Mouse (Mus musculus) forebrain, embryonic 12.5 days (tissue): ENCODE data around the gene Lemd2. TPM values are rescaled to one million over a fixed set of nuclear protein-coding genes. Genes with fewer than 3 reads are reported as not detected.
"Not testable (repeated sequence)": the region's sequence is repeated elsewhere in the genome, so short reads cannot be mapped to it uniquely, and the experiment has no call there.

Source experiments
- ATAC-seq: fragments of 200-750 bp; cut with Nextera tagmentation; 2 replicates; pipeline ENCODE4 v1.8.0; 2017; ENCODE audit warnings: moderate TSS enrichment; ENCODE audit not compliant: low FRiP score
- H3K27ac ChIP-seq: fragments of 300-500 bp; sonication (generic); 2 replicates; pipeline ENCODE4 v1.5.1; 2016; ENCODE audit warnings: mild to moderate bottlenecking
- H3K27me3 ChIP-seq: fragments of 300-500 bp; sonication (generic); 2 replicates; pipeline ENCODE4 v1.6.1; 2016; ENCODE audit warnings: mild to moderate bottlenecking
- H3K36me3 ChIP-seq: fragments of 300-500 bp; sonication (generic); replicated peaks from 2 replicates; pipeline ENCODE4 v1.6.1; 2016; ENCODE audit warnings: mild to moderate bottlenecking
- H3K4me1 ChIP-seq: fragments of 300-500 bp; sonication (generic); 2 replicates; pipeline ENCODE4 v1.6.1; 2016
- H3K4me2 ChIP-seq: fragments of 300-500 bp; sonication (generic); 2 replicates; pipeline ENCODE4 v1.6.1; 2016; ENCODE audit warnings: mild to moderate bottlenecking, moderate library complexity
- H3K4me3 ChIP-seq: fragments of 300-500 bp; sonication (generic); replicated peaks from 2 replicates; pipeline ENCODE4 v1.5.1; 2016; ENCODE audit warnings: mild to moderate bottlenecking
- H3K9ac ChIP-seq: fragments of 300-500 bp; sonication (generic); 2 replicates; pipeline ENCODE4 v1.6.1; 2016; ENCODE audit warnings: mild to moderate bottlenecking
- H3K9me3 ChIP-seq: fragments of 300-500 bp; sonication (generic); 2 replicates; pipeline ENCODE4 v1.6.1; 2016
- WGBS: fragments of 180-500 bp; shearing (Covaris S2); methylation state at CpG from one replicate; pipeline ENCODE4 v1.1.7; 2016; 5-methylcytosine and 5-hydroxymethylcytosine counted together
- polyA plus RNA-seq: library from polyadenylated mRNA; unstranded; fragments of >200 nt; fragmentation: Nextera tagmentation; extraction: Ambion mirVana; gene quantifications from 2 replicates; pipeline ENCODE4 v1.2.1, GENCODE M21; 2016

Lemd2 gene
- polyA plus RNA-seq, 1 experiment from 2014 or later: 30.8 TPM

DNA sequence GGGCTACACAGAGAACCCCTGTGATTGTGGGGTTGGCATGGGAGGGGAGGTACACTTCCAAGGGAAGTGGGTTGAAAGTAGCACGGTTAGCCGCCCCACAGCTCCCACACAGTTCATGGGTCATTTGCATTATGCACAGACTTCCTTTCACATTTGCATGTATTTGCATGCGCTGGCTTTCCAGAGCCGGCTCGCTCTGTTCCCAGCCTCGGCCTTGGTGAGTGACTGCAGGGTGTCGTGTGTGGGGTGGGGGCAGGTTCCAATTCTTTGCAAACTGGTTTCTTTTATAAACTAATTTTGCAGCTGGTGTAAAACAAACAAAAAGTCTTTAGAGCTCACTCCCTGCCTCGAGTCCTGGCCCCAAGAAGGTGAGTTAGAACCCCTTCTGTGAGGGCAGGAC lies 34.4 kb upstream of the Lemd2 start:
- Histone ChIP-seq H3K9me3 (no peaks in the 10 kb centered on the region), H3K9ac (no peak overlapping the region), H3K27ac (0 out of 2 replicates have a peak overlapping the region, but pooled peaks have one; percentile 46), H3K4me3 (no peak overlapping the region), H3K4me2 (no peak overlapping the region), H3K36me3 (no peaks in the 10 kb centered on the region), H3K27me3 (0 out of 2 replicates have a peak, but pooled peaks cover 4% of the 10 kb centered on the region), H3K4me1 (peaks cover 35% of the 10 kb centered on the region)
- ATAC-seq: no peak
- WGBS: 39% methylated on average over 8 of the region's 8 CpGs

DNA sequence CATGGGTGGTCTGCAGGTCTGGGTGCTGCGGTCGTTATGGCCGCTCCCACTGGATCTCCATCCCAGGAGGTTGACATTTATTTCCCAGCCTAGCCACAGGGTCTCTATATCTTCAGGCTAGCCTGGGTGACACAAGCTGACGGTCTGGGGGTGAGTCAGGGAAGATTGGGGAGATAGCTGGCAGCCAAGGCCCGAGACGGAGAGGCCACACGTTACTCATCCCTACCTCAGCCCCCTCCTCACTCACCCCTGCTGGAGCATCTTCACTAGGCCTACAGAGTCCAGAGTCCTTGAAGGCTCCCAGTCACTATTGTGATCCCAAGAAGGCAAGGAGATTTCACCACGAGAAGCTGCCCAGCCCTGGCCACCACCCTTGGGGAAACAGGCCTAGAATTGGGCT lies 33.5 kb upstream of the Lemd2 start:
- Histone ChIP-seq H3K4me1 (peaks cover 33% of the 10 kb centered on the region), H3K9ac (no peak overlapping the region), H3K4me3 (no peak overlapping the region), H3K4me2 (no peak overlapping the region), H3K27me3 (peaks cover 2% of the 10 kb centered on the region; the same call in 1 of the 2 replicates), H3K9me3 (no peaks in the 10 kb centered on the region), H3K36me3 (no peaks in the 10 kb centered on the region), H3K27ac (no peak overlapping the region)
- WGBS: 83% methylated on average over 8 of the region's 8 CpGs
- no peak for ATAC-seq

DNA sequence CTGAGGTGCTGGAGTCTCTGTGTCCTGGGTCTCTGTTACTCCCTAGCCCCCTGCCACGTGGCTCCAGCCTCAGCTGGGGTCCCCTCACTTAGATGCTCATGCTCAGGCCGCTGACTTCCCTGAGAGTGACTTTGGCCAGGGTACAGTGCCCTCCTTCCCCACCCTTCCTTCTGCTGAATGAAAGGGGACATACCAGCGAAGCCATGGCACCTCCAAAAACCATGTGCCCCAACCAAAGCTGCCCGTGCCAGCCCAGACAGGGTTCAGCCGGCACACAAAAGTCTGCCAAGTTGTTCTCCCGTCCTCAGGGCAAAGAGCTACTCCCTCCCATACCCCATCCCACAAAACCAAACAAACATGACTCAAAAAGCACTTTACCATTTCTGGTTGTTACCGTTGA lies 29.0 kb upstream of the Lemd2 start:
- Histone ChIP-seq H3K4me1 (peaks cover 21% of the 10 kb centered on the region), H3K9me3 (no peaks in the 10 kb centered on the region), H3K36me3 (no peaks in the 10 kb centered on the region), H3K9ac (no peak overlapping the region), H3K4me2 (no peak overlapping the region), H3K4me3 (no peak overlapping the region), H3K27me3 (peaks cover 14% of the 10 kb centered on the region), H3K27ac (no peak overlapping the region)
- WGBS: 82% methylated on average over 7 of the region's 7 CpGs
- ATAC-seq: no peak

DNA sequence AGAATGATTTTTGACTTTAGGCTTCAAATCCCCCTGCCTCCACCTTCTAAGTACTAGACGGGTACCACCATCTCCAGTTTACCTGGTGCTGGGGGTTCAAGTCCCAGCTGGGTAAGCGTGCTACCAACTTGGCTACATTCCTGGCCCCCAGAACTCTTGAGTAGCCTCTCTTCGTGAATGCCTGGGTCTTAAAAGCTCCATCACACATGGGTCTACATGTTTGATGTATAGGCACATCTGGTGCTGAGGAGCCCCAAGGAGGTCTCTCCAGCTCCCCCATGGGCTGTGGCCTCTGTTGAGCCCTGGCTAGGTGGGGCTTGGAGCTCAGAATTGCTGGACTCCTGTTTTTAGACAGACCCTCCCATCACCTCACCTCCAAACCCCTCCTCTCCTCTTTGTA lies 27.9 kb upstream of the Lemd2 start:
- peaks cover 32% of the 10 kb centered on the region for H3K4me1 ChIP-seq
- no peak overlapping the region for H3K27ac ChIP-seq
- no peak overlapping the region for H3K4me2 ChIP-seq
- peaks cover 14% of the 10 kb centered on the region for H3K27me3 ChIP-seq
- no peak overlapping the region for H3K4me3 ChIP-seq
- no peak for ATAC-seq
- H3K9me3 ChIP-seq: no peaks in the 10 kb centered on the region
- no peak overlapping the region for H3K9ac ChIP-seq
- WGBS: 84% methylated on average over 3 of the region's 3 CpGs
- H3K36me3 ChIP-seq: no peaks in the 10 kb centered on the region

DNA sequence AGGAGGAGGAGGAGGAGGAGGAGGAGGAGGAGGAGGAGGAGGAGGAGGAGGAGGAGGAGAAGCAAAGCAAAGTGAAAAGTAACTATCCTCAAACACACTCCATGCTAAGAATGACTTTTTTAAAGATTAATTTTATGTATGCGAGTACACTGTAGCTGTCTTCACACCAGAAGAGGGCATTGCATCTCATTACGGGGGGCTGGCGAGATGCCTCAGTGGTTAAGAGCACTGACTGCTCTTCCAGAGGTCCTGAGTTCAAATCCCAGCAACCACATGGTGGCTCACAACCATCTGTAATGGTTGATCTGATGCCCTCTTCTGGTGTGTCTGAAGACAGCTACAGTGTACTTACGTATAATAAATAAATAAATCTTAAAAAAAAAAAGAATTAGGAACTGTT lies 27.3 kb upstream of the Lemd2 start:
- H3K4me2 ChIP-seq, H3K9ac ChIP-seq, H3K27ac ChIP-seq, H3K36me3 ChIP-seq, H3K4me3 ChIP-seq, ATAC-seq, H3K9me3 ChIP-seq: not testable (repeated sequence)
- WGBS: 92% methylated on average over 4 of the region's 4 CpGs
- Histone ChIP-seq H3K4me1 (peaks cover 37% of the 10 kb centered on the region), H3K27me3 (peaks cover 14% of the 10 kb centered on the region)

DNA sequence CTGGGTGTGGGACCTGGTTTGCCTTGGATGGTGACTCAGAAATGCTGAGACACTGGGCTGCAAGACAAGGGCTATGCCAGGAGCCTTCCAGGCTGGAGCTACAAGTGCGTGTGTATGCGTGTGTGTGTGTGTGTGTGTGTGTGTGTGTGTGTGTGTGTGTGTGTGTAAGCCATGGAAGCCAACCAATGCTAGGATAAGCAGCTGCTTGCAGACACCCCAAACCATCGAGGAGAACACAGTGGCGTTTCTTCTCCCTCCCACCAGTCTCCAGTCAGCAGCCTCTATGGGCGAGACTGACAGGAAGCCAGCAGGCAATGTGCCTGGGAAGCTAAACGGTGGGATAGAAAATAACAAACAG lies 26.9 kb upstream of the Lemd2 start:
- H3K4me1 ChIP-seq: peaks cover 39% of the 10 kb centered on the region
- no peak overlapping the region for H3K27ac ChIP-seq
- H3K4me3 ChIP-seq: no peak overlapping the region
- no peaks in the 10 kb centered on the region for H3K9me3 ChIP-seq
- H3K9ac ChIP-seq: no peak overlapping the region
- no peak for ATAC-seq
- peaks cover 14% of the 10 kb centered on the region for H3K27me3 ChIP-seq
- no peaks in the 10 kb centered on the region for H3K36me3 ChIP-seq
- WGBS: 73% methylated on average over 6 of the region's 6 CpGs
- no peak overlapping the region for H3K4me2 ChIP-seq

DNA sequence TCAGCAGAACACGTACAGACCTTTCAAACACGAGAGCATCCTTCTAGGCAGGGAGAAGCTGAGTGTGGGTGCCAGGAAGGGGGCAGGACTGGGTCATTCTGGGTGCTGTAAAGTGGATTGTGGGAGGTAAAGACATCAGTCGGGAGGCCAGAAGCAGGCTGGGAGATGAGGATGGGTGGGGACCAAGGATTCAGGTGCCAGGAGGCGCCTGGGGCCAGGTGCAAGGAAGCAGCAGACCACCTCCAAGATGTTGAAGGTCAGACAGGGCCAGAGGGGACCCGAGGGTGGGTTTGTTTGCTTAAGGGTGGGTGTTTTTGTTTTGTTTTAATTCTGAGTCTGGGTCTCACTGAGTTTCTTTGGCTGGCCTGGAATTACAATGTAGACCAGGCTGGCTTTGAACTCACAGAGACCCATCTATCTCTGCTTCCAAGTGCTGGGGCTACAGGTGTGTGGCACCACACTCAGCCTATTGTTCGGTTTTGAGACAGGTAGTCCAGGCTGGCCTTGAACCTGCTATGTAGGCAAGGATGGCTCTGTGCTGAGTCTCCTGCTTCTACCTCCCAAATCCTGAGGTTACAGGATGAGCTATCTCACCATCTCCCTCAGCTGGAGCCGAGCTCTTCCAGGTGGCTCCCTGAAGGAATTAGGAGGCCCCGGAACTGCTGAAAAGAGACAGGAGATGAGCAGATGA lies 26.3 kb upstream of the Lemd2 start:
- no peaks in the 10 kb centered on the region for H3K9me3 ChIP-seq
- peaks cover 14% of the 10 kb centered on the region for H3K27me3 ChIP-seq
- H3K4me1 ChIP-seq: peaks cover 44% of the 10 kb centered on the region
- no peak overlapping the region for H3K4me2 ChIP-seq
- no peak overlapping the region for H3K4me3 ChIP-seq
- H3K36me3 ChIP-seq: no peaks in the 10 kb centered on the region
- ATAC-seq: no peak
- WGBS: 53% methylated on average over 8 of the region's 8 CpGs
- H3K9ac ChIP-seq: no peak overlapping the region
- no peak overlapping the region for H3K27ac ChIP-seq

DNA sequence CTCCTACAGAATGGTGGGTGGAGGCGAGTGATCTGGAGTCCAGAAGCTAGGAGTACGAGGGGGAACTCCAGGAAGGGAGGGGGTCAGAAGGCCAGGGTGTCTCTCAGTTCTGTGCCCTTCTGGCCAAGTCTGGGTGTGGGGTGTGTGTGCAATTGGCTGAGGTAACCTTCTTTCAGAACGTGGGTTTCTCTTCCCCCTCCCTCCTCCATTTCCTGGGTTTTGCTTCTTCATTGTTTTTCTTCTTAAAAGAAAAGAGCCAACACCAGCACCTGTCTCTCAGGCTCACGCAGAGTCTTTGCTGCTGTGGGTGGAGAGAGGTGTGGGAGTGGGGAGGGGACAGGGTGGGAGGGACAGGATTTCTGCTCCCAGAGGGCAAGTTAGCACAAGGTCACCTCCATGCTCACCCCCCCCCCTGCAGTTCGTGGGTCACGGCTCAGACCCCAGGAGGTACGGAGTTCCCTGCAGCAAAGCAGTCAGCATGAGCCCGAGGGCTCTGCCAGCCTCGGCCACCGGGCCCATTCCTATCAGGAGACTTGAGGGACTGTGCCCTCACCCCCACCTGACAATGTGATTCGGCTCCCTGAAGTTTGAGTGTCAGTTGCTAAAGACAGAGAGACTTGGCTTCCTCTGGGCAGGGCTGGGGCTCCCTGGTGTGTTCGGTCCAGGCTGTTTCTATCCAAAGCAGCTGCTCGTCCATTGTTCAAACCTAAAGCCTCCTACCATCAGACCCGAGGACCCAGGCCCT lies 25.6 kb upstream of the Lemd2 start:
- Histone ChIP-seq H3K27me3 (peaks cover 14% of the 10 kb centered on the region), H3K4me1 (peaks cover 49% of the 10 kb centered on the region), H3K9me3 (no peaks in the 10 kb centered on the region), H3K27ac (no peak overlapping the region), H3K36me3 (no peaks in the 10 kb centered on the region), H3K4me2 (no peak overlapping the region), H3K4me3 (no peak overlapping the region), H3K9ac (no peak overlapping the region)
- no peak for ATAC-seq
- 18% methylated on average over 14 of the region's 14 CpGs for WGBS

DNA sequence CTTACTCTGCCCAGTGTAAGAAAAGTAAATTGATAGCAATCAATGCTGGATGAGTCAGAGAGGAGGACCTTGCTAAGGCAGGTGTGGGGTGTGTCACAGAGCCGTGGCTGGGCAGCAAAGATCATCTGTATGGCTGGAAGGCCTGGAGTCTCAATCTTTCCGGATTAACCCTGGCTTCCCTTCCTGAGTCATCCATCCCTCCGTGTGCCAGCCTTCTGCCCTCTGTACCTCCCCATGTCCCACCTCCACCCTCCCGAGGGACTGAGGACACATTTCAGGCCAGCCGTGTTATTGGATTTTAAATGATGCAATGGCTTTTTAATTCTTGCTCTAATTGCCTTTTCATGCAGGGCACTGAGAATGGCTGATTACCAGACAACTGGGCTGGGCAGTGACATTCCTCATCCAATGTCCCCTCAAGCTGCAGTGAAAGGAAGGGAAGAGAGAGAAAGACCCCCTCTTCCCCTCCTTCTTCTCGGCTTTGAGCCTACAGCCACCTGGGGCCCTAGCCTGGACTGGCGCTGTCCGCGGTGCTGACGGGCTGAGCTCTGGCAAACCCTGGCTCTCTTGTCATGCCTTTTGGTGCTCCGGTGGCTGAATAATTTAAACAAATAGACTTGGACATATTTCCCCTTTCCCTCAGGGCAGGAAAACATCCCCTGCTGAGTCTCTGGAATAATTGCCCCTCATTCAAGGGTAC lies 24.1 kb upstream of the Lemd2 start:
- 0 out of 2 replicates have a peak overlapping the region, but pooled peaks have one; percentile 1 for H3K27ac ChIP-seq
- peak; percentile 58; the same call in 1 of the 2 replicates for ATAC-seq
- H3K4me1 ChIP-seq: peaks cover 61% of the 10 kb centered on the region
- H3K9me3 ChIP-seq: no peaks in the 10 kb centered on the region
- no peak overlapping the region for H3K4me2 ChIP-seq
- 14% methylated on average over 11 of the region's 11 CpGs for WGBS
- no peaks in the 10 kb centered on the region for H3K36me3 ChIP-seq
- H3K27me3 ChIP-seq: peaks cover 14% of the 10 kb centered on the region
- H3K9ac ChIP-seq: no peak overlapping the region
- H3K4me3 ChIP-seq: no peak overlapping the region

DNA sequence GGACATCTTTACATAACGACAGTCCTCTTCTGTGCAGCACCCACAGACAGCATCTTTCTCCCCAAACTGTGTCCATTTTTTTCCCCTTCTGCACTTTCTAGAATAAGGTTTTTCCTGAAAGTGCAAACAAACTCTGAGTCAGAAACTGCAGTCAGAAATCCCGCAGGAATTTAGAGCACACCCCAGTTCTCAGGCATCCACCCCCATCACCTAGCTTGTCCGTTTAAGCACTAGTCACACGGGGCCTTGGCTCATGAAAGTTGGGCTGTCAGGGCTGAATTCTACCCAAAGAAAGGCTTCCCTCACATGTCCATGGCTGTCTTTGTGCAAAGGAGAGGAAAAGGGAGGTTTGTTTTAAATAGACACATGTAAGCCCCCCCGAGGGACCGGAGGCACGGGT lies 23.0 kb upstream of the Lemd2 start:
- Histone ChIP-seq H3K36me3 (no peaks in the 10 kb centered on the region), H3K9ac (no peak overlapping the region), H3K4me2 (no peak overlapping the region), H3K27ac (0 out of 2 replicates have a peak overlapping the region, but pooled peaks have one; percentile 5), H3K4me3 (no peak overlapping the region), H3K27me3 (peaks cover 9% of the 10 kb centered on the region), H3K9me3 (no peaks in the 10 kb centered on the region), H3K4me1 (peaks cover 61% of the 10 kb centered on the region)
- ATAC-seq: no peak
- 53% methylated on average over 7 of the region's 7 CpGs for WGBS

DNA sequence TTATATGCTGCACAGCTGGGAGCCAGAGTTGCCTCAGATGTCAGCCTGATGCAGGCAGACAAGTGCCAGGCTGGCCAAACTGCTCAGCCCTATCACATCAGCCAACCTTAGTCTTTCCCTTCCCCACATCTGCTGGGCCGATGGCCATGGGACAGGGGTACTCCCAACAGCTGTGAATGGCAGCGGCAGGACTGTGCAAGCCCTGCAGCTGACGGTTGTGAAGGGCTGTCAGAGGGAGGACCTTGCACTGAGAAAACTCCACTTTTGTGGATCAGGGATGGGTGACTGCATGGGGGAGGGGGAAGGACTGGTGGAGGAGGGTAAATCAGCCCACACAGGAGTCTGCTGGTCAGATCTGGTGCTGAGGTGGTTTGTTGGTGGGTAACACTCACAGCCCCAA lies 22.4 kb upstream of the Lemd2 start:
- no peaks in the 10 kb centered on the region for H3K9me3 ChIP-seq
- H3K36me3 ChIP-seq: no peaks in the 10 kb centered on the region
- no peak overlapping the region for H3K9ac ChIP-seq
- no peak for ATAC-seq
- WGBS: 31% methylated on average over 3 of the region's 3 CpGs
- peaks cover 9% of the 10 kb centered on the region for H3K27me3 ChIP-seq
- no peak overlapping the region for H3K4me3 ChIP-seq
- no peak overlapping the region for H3K4me2 ChIP-seq
- H3K27ac ChIP-seq: no peak overlapping the region
- H3K4me1 ChIP-seq: peaks cover 61% of the 10 kb centered on the region

DNA sequence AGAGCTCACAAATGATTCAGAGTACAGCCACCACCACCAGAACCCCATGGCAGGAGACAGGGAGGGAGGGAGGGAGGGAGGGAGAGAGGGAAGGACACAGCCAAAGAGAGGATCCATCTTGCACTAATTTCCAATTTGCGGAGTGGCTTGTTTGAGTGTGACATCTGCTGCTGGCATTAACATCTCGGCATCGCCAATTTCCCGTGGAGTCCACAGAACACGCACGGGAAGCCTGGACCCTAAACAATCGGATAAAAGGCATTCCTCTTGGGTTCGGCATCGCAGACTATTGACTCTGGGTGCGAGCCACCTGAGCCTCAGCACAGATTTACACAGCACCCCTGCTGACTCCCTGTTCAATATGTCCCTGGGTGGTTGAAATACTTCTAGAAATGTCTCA lies 21.5 kb upstream of the Lemd2 start:
- no peaks in the 10 kb centered on the region for H3K9me3 ChIP-seq

More for the DNA sequence above, 21.5 kb upstream of the Lemd2 start:
- H3K36me3 ChIP-seq: no peaks in the 10 kb centered on the region
- H3K9ac ChIP-seq: no peak overlapping the region
- H3K4me3 ChIP-seq: no peak overlapping the region
- no peak overlapping the region for H3K27ac ChIP-seq
- H3K4me2 ChIP-seq: no peak overlapping the region
- H3K27me3 ChIP-seq: peaks cover 5% of the 10 kb centered on the region
- no peak for ATAC-seq
- peaks cover 61% of the 10 kb centered on the region for H3K4me1 ChIP-seq
- 47% methylated on average over 10 of the region's 10 CpGs for WGBS
